Mouse (Mus musculus) myocyte (in vitro differentiated cells): ENCODE measurements around the gene Cerk. TPM values are rescaled to one million over a fixed set of nuclear protein-coding genes. Genes with fewer than 3 reads are reported as not detected.
"Not testable (repeated sequence)": the region's sequence is repeated elsewhere in the genome, so short reads cannot be mapped to it uniquely, and the experiment has no call there.

Experiments
- H3K27me3 ChIP-seq: one replicate; pipeline ENCODE4 v1.6.1; 2011; ENCODE audit not compliant: control insufficient read depth, insufficient read depth, insufficient read length
- H3K36me3 ChIP-seq: one replicate; pipeline ENCODE4 v1.6.1; 2011; ENCODE audit not compliant: control insufficient read depth, insufficient read depth
- H3K4me2 ChIP-seq: one replicate; pipeline ENCODE4 v1.6.1; 2011; ENCODE audit warnings: low read depth, control low read depth
- H3K4me3 ChIP-seq: one replicate; pipeline ENCODE4 v1.5.1; 2011; ENCODE audit warnings: mild to moderate bottlenecking, control low read depth, moderate library complexity
- H3K79me2 ChIP-seq: one replicate; pipeline ENCODE4 v1.6.1; 2011; ENCODE audit not compliant: control insufficient read depth, insufficient read depth
- H3ac ChIP-seq: one replicate; pipeline ENCODE4 v1.6.1; 2011; ENCODE audit not compliant: control insufficient read depth, insufficient read length
- CEBPB ChIP-seq: IDR thresholded peaks from 2 replicates; pipeline ENCODE4 v1.6.1; 2011; ENCODE audit warnings: mild to moderate bottlenecking, moderate library complexity; ENCODE audit not compliant: poor library complexity, insufficient read depth, severe bottlenecking
- E2F4 ChIP-seq: IDR thresholded peaks from one replicate; pipeline ENCODE4 v1.6.1; 2011; ENCODE audit warnings: mild to moderate bottlenecking, control low read depth, moderate library complexity; ENCODE audit not compliant: insufficient read depth
- MAX ChIP-seq: IDR thresholded peaks from one replicate; pipeline ENCODE4 v1.6.1; 2011; ENCODE audit warnings: low read depth, mild to moderate bottlenecking, control low read depth
- MYOD1 ChIP-seq, 3 experiments: IDR thresholded peaks; one replicate each; pipeline ENCODE4 v1.6.1; 2011; ENCODE audit warnings: control low read depth in 2 of 3, low read depth in 2 of 3, mild to moderate bottlenecking in 2 of 3, moderate library complexity in 1 of 3; ENCODE audit not compliant: insufficient read length in 2 of 3, control insufficient read depth in 1 of 3
- MYOG ChIP-seq, 3 experiments: IDR thresholded peaks; one replicate each; pipeline ENCODE4 v1.6.1; 2011; ENCODE audit warnings: control low read depth in 2 of 3, low read depth in 2 of 3, mild to moderate bottlenecking in 2 of 3; ENCODE audit not compliant: insufficient read length in 2 of 3, control insufficient read depth in 1 of 3, insufficient read depth in 1 of 3
- POLR2A ChIP-seq: IDR thresholded peaks from one replicate; pipeline ENCODE4 v1.6.1; 2011; ENCODE audit warnings: low read depth, mild to moderate bottlenecking, control low read depth, moderate library complexity; ENCODE audit not compliant: insufficient read length
- POLR2AphosphoS2 ChIP-seq: IDR thresholded peaks from one replicate; pipeline ENCODE4 v1.6.1; 2011; ENCODE audit warnings: low read depth, control low read depth; ENCODE audit not compliant: insufficient read length
- REST ChIP-seq: IDR thresholded peaks from one replicate; pipeline ENCODE4 v1.6.1; 2011; ENCODE audit warnings: mild to moderate bottlenecking, control low read depth, moderate library complexity; ENCODE audit not compliant: insufficient read depth, insufficient read length
- SRF ChIP-seq: IDR thresholded peaks from one replicate; pipeline ENCODE4 v1.6.1; 2011; ENCODE audit warnings: low read depth; ENCODE audit not compliant: control insufficient read depth, insufficient read length
- TCF12 ChIP-seq: IDR thresholded peaks from one replicate; pipeline ENCODE4 v1.6.1; 2011; ENCODE audit warnings: mild to moderate bottlenecking, control low read depth; ENCODE audit not compliant: poor library complexity, insufficient read depth, severe bottlenecking
- TCF3 ChIP-seq: IDR thresholded peaks from one replicate; pipeline ENCODE4 v1.6.1; 2011; ENCODE audit warnings: low read depth, control low read depth; ENCODE audit not compliant: insufficient read length
- USF1 ChIP-seq: IDR thresholded peaks from one replicate; pipeline ENCODE4 v1.6.1; 2011; ENCODE audit warnings: low read depth, mild to moderate bottlenecking, control low read depth, moderate library complexity
- polyA plus RNA-seq: library from polyadenylated mRNA; unstranded; fragments of >200 nt; fragmentation: generic; extraction: Trizol; gene quantifications from one replicate; pipeline ENCODE4 v1.2.1, GENCODE M21; 2012; ENCODE audit warnings: missing spikeins

Cerk gene
- polyA plus RNA-seq, 1 experiment = 13.8 TPM

- Histone ChIP-seq H3K27me3 (no peaks in the 10 kb centered on the region), H3ac (no peak overlapping the region), H3K4me3 (no peak overlapping the region), H3K79me2 (peaks cover 5% of the 10 kb centered on the region), H3K36me3 (peaks cover 2% of the 10 kb centered on the region), H3K4me2 (no peak overlapping the region)
- TF ChIP-seq MAX (no peak), E2F4 (no peak), TCF3 (no peak), TCF12 (no peak), CEBPB (no peak)
Measured at GRCm38 (mm10) chr15:86097871-86098270, 88.1 kb downstream of the Cerk start.

- H3ac ChIP-seq, H3K27me3 ChIP-seq, H3K4me3 ChIP-seq: not testable (repeated sequence)
- Histone ChIP-seq H3K79me2 (peaks cover 14% of the 10 kb centered on the region), H3K4me2 (peak overlapping the region; percentile 34), H3K36me3 (peaks cover 11% of the 10 kb centered on the region)
Measured at GRCm38 (mm10) chr15:86096604-86097020, 89.3 kb downstream of the Cerk start.

- TF ChIP-seq MAX = no peak
- peak; percentile 16 for TF ChIP-seq USF1
- Histone ChIP-seq H3K79me2 (peaks cover 16% of the 10 kb centered on the region), H3K27me3 (no peaks in the 10 kb centered on the region), H3K36me3 (peaks cover 11% of the 10 kb centered on the region), H3K4me2 (peak overlapping the region; percentile 34), H3ac (no peak overlapping the region), H3K4me3 (no peak overlapping the region)
Measured at GRCm38 (mm10) chr15:86095722-86096603, 90.0 kb downstream of the Cerk start.

GRCm38 (mm10) chr15:86094324-86095121 lies 91.4 kb downstream of the Cerk start:
- Histone ChIP-seq H3K27me3 (no peaks in the 10 kb centered on the region), H3K4me2 (no peak overlapping the region), H3K4me3 (no peak overlapping the region), H3K36me3 (peaks cover 11% of the 10 kb centered on the region), H3ac (no peak overlapping the region), H3K79me2 (peaks cover 22% of the 10 kb centered on the region)
- TF ChIP-seq REST (no peak), E2F4 (no peak), USF1 (no peak), POLR2A (no peak), POLR2AphosphoS2 (no peak), SRF (no peak), TCF3 (no peak), MYOG (IDR thresholded peaks at IDR 0.05; ENCODE audit: control insufficient read depth in 1 of 3, insufficient read depth in 1 of 3, insufficient read length in 2 of 3, low read depth in 2 of 3) (no peak), MAX (no peak), MYOD1 (IDR thresholded peaks at IDR 0.05; ENCODE audit: control insufficient read depth in 1 of 3, insufficient read length in 2 of 3, low read depth in 2 of 3) (no peak), TCF12 (no peak), CEBPB (no peak)

GRCm38 (mm10) chr15:86093236-86093635 lies 92.7 kb downstream of the Cerk start:
- TF ChIP-seq E2F4 (no peak), TCF3 (no peak), USF1 (no peak)
- Histone ChIP-seq H3K4me2 (no peak overlapping the region), H3K27me3 (no peaks in the 10 kb centered on the region), H3K4me3 (no peak overlapping the region), H3ac (no peak overlapping the region), H3K36me3 (peaks cover 11% of the 10 kb centered on the region), H3K79me2 (peaks cover 25% of the 10 kb centered on the region)
